ENCODE assay signal across 9 mouse cellular contexts in genomic region chr12:69907667-69908510, GRCm38 (mm10). TPM values are rescaled to one million over a fixed set of nuclear protein-coding genes. Genes with fewer than 3 reads are reported as not detected.
DNase-seq lines count a peak whose midpoint lies in the region; ATAC-seq lines count a peak whose summit lies in the region.
"Had no signal": no experiment of that assay in that cellular context is flagged by ENCODE, and none has a peak within 500 bp of the region (broad histone marks: within the 10 kb centered on the region; RNA-seq: fewer than 3 reads in every experiment).

No protein-coding gene starts in this region.

- ATAC-seq in heart, embryonic 13.5 days (ENCODE audit: extremely low read depth, insufficient number of reproducible peaks, low FRiP score, low TSS enrichment), result no peak
- ATAC-seq in cerebellum, adult (ENCODE audit: insufficient number of reproducible peaks, low FRiP score, low TSS enrichment), result peak; percentile 83
- ATAC-seq in forebrain, embryonic 11.5 days (replicated peaks; ENCODE audit: low FRiP score), result peak; percentile 89
- peak; percentile 64; the same call in 1 of the 2 replicates for ATAC-seq in intestine, embryonic 14.5 days (replicated peaks; ENCODE audit: low FRiP score, low TSS enrichment, low read depth)
- ATAC-seq in limb, embryonic 15.5 days (ENCODE audit: insufficient number of reproducible peaks, low FRiP score, low TSS enrichment, low read depth), result no peak
- peak; percentile 90 for ATAC-seq in neural tube, embryonic 15.5 days (ENCODE audit: low FRiP score)

- 0 out of 2 replicates have a peak, but pooled peaks cover 4% of the 10 kb centered on the region for H3K27me3 ChIP-seq in heart, embryonic 13.5 days (replicated peaks)
- H3K27me3 ChIP-seq in forebrain, embryonic 11.5 days (ENCODE audit: control insufficient read depth, insufficient read depth, low read length), result no peaks in the 10 kb centered on the region
- H3K27me3 ChIP-seq in intestine, embryonic 14.5 days (replicated peaks; ENCODE audit: control insufficient read depth, insufficient read depth, low read length), result no peaks in the 10 kb centered on the region
- H3K27me3 ChIP-seq in limb, embryonic 15.5 days, result no peaks in the 10 kb centered on the region
- no peaks in the 10 kb centered on the region for H3K27me3 ChIP-seq in neural tube, embryonic 15.5 days (replicated peaks)
- H3K27me3 ChIP-seq: CH12.LX had no signal

- intact Hi-C loops in heart, postnatal 36 days (cut with DNase I), result no loop called here

- H3K4me3 ChIP-seq in heart, embryonic 13.5 days, result peak overlapping the region; percentile 50
- peak overlapping the region; percentile 52 for H3K4me3 ChIP-seq in forebrain, embryonic 11.5 days (ENCODE audit: low read depth, low read length)
- peak overlapping the region; percentile 21 for H3K4me3 ChIP-seq in intestine, embryonic 14.5 days (ENCODE audit: low read depth, low read length)
- peak overlapping the region; percentile 27 for H3K4me3 ChIP-seq in limb, embryonic 15.5 days
- H3K4me3 ChIP-seq in neural tube, embryonic 15.5 days (replicated peaks), result peak overlapping the region; percentile 64

- H3K27ac ChIP-seq in heart, embryonic 13.5 days (replicated peaks), result no peak overlapping the region
- H3K27ac ChIP-seq in forebrain, embryonic 11.5 days (ENCODE audit: low read depth, low read length), result peak overlapping the region; percentile 81
- no peak overlapping the region for H3K27ac ChIP-seq in intestine, embryonic 14.5 days (ENCODE audit: low read depth)
- H3K27ac ChIP-seq in limb, embryonic 15.5 days, result no peak overlapping the region
- H3K27ac ChIP-seq in neural tube, embryonic 15.5 days (replicated peaks), result peak overlapping the region; percentile 97

- WGBS in heart, embryonic 13.5 days, result 7% methylated on average over 30 of the region's 30 CpGs
- WGBS in forebrain, embryonic 11.5 days, result under 1% methylated on average over 30 of the region's 30 CpGs
- 6% methylated on average over 30 of the region's 30 CpGs for WGBS in intestine, embryonic 14.5 days
- 8% methylated on average over 30 of the region's 30 CpGs for WGBS in limb, embryonic 15.5 days
- WGBS in neural tube, embryonic 15.5 days, result 2% methylated on average over 30 of the region's 30 CpGs

- H3K9ac ChIP-seq in heart, embryonic 13.5 days, result peak overlapping the region; percentile 69
- peak overlapping the region; percentile 85 for H3K9ac ChIP-seq in forebrain, embryonic 11.5 days (ENCODE audit: low read length)
- H3K9ac ChIP-seq in intestine, embryonic 14.5 days (ENCODE audit: low read length), result peak overlapping the region; percentile 2; the same call in 1 of the 2 replicates
- no peak overlapping the region for H3K9ac ChIP-seq in limb, embryonic 15.5 days
- H3K9ac ChIP-seq in neural tube, embryonic 15.5 days (replicated peaks), result peak overlapping the region; percentile 85

- peak overlapping the region; percentile 78 for H3K4me2 ChIP-seq in heart, embryonic 13.5 days
- peak overlapping the region; percentile 64 for H3K4me2 ChIP-seq in forebrain, embryonic 11.5 days (ENCODE audit: low read depth, low read length, severe bottlenecking)
- peak overlapping the region; percentile 51 for H3K4me2 ChIP-seq in intestine, embryonic 14.5 days (ENCODE audit: low read length)
- H3K4me2 ChIP-seq in limb, embryonic 15.5 days, result peak overlapping the region; percentile 61
- H3K4me2 ChIP-seq in neural tube, embryonic 15.5 days, result peak overlapping the region; percentile 68

- peaks cover 17% of the 10 kb centered on the region for H3K4me1 ChIP-seq in heart, embryonic 13.5 days
- H3K4me1 ChIP-seq in forebrain, embryonic 11.5 days (replicated peaks; ENCODE audit: control insufficient read depth, insufficient read depth, low read length), result no peaks in the 10 kb centered on the region
- peaks cover 4% of the 10 kb centered on the region; the same call in 1 of the 2 replicates for H3K4me1 ChIP-seq in intestine, embryonic 14.5 days (replicated peaks; ENCODE audit: control insufficient read depth, insufficient read depth, low read length)
- H3K4me1 ChIP-seq in limb, embryonic 15.5 days, result peaks cover 12% of the 10 kb centered on the region
- peaks cover 24% of the 10 kb centered on the region for H3K4me1 ChIP-seq in neural tube, embryonic 15.5 days

- H3K9me3 ChIP-seq in heart, embryonic 13.5 days, result no peaks in the 10 kb centered on the region
- no peaks in the 10 kb centered on the region for H3K9me3 ChIP-seq in forebrain, embryonic 11.5 days (ENCODE audit: control insufficient read depth, low read length)
- H3K9me3 ChIP-seq in intestine, embryonic 14.5 days (ENCODE audit: control insufficient read depth, low read length), result no peaks in the 10 kb centered on the region
- H3K9me3 ChIP-seq in limb, embryonic 15.5 days, result no peaks in the 10 kb centered on the region
- no peaks in the 10 kb centered on the region for H3K9me3 ChIP-seq in neural tube, embryonic 15.5 days (replicated peaks)

- H3K36me3 ChIP-seq in heart, embryonic 13.5 days, result no peaks in the 10 kb centered on the region
- no peaks in the 10 kb centered on the region for H3K36me3 ChIP-seq in forebrain, embryonic 11.5 days (ENCODE audit: control insufficient read depth, insufficient read depth, low read length)
- no peaks in the 10 kb centered on the region for H3K36me3 ChIP-seq in intestine, embryonic 14.5 days (ENCODE audit: control insufficient read depth, insufficient read depth, low read length)
- no peaks in the 10 kb centered on the region for H3K36me3 ChIP-seq in limb, embryonic 15.5 days
- no peaks in the 10 kb centered on the region for H3K36me3 ChIP-seq in neural tube, embryonic 15.5 days

- no peak for DNase-seq in heart, postnatal 36 days
- peak; percentile 82 for DNase-seq in forebrain, embryonic 11.5 days (ENCODE audit: low spot score)
- peak; percentile 73 for DNase-seq in intestine, embryonic 14.5 days (ENCODE audit: low spot score)
- DNase-seq in spleen, adult 18-20 months, result no peak

RNA-seq across cellular contexts. Expression of gene Map4k5, which starts 14.9 kb away (rescaled TPM):
- 25.5 and 27.0 TPM in 2 replicates for polyA plus RNA-seq in heart, embryonic 13.5 days (2015; fragmentation: Nextera tagmentation; extraction: Ambion mirVana)
- total RNA-seq in heart, postnatal 36 days (2021), result 10 to 100 TPM; 22.4 to 24.3 TPM
- polyA plus RNA-seq in forebrain, embryonic 11.5 days (2014; fragmentation: Nextera tagmentation; extraction: Ambion mirVana), result 31.4 and 32.7 TPM in 2 replicates
- 32.0 and 34.8 TPM in 2 replicates for polyA plus RNA-seq in intestine, embryonic 14.5 days (2014; fragmentation: Nextera tagmentation; extraction: Ambion mirVana)
- polyA plus RNA-seq in limb, embryonic 15.5 days (2015; fragmentation: Nextera tagmentation; extraction: Ambion mirVana), result 33.1 and 38.1 TPM in 2 replicates
- 25.4 and 25.8 TPM in 2 replicates for polyA plus RNA-seq in neural tube, embryonic 15.5 days (2015; fragmentation: Nextera tagmentation; extraction: Ambion mirVana)

RNA-seq across cellular contexts. Expression of gene Atl1, which starts 15.5 kb away (rescaled TPM):
- polyA plus RNA-seq in heart, embryonic 13.5 days (2015; fragmentation: Nextera tagmentation; extraction: Ambion mirVana), result 6.2 and 7.5 TPM in 2 replicates
- 1 to 10 TPM; 4.3 to 4.7 TPM for total RNA-seq in heart, postnatal 36 days (2021)
- polyA plus RNA-seq in forebrain, embryonic 11.5 days (2014; fragmentation: Nextera tagmentation; extraction: Ambion mirVana), result 29.8 and 32.4 TPM in 2 replicates
- 6.9 and 8.6 TPM in 2 replicates for polyA plus RNA-seq in intestine, embryonic 14.5 days (2014; fragmentation: Nextera tagmentation; extraction: Ambion mirVana)
- polyA plus RNA-seq in limb, embryonic 15.5 days (2015; fragmentation: Nextera tagmentation; extraction: Ambion mirVana), result 4.2 and 6.5 TPM in 2 replicates
- polyA plus RNA-seq in neural tube, embryonic 15.5 days (2015; fragmentation: Nextera tagmentation; extraction: Ambion mirVana), result 122 and 155 TPM in 2 replicates

Comparison
In these comparisons a context has a peak if more than half of its experiments do, and no peak if none do; other contexts are left out.
1. ATAC-seq: peak in cerebellum, adult (single experiment), forebrain, embryonic 11.5 days (single experiment), intestine, embryonic 14.5 days (single experiment) and neural tube, embryonic 15.5 days (single experiment); none in heart, embryonic 13.5 days (single experiment) and limb, embryonic 15.5 days (single experiment).
2. H3K27ac ChIP-seq: peak in forebrain, embryonic 11.5 days (single experiment) and neural tube, embryonic 15.5 days (single experiment); none in heart, embryonic 13.5 days (single experiment), intestine, embryonic 14.5 days (single experiment) and limb, embryonic 15.5 days (single experiment).
3. DNase-seq: peak in forebrain, embryonic 11.5 days (single experiment) and intestine, embryonic 14.5 days (single experiment); none in heart, postnatal 36 days (0 of 2) and spleen, adult 18-20 months (0 of 2).
4. Peak in every context shown above with its lines, with median percentiles within 50 percentile points of each other: H3K4me2 ChIP-seq and H3K4me3 ChIP-seq.